ENCODE assay signal across 10 mouse cellular contexts in the genomic region with DNA sequence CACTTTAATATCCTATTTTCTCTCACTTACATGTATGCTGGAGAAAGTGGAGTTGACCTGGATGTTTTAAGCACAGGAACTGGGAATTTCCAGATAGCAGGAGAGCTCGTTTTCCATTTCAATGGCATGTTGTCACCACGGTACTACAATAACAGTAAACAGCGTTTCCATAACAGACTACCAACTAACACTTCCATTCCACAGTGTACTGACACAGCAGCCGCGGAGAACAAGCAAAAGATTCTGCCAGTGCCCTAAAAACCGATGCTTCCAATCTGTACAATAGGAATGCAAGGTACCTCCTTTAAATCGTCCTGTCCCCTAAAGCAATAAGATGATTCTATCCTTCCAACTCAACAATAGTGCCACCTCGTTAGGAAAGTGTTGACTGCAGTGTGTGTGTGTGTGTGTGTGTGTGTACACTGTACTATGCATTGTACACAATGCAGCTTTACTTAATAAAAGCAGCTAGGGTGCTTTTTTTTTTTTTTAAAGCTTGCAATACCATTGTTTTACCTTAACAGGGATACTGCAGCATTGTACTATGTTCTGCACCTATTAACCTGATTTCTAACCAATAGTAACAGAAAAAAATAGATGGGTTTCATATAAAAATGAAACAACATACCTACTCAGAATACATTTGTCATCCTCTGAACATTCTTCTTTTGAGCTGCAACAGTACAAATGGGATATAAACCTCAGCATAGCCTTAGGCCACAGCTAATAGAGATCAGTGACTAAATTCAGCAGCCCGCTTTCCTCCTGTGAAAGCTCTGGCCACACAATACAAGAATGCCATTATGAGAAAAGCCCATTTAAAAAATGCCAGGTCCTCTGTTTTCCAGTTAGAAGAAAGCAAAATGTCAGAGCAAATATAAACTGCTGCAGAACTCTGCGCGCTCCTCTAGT.
DNase-seq lines count a peak whose midpoint lies in the region; ATAC-seq lines count a peak whose summit lies in the region.
"Had no signal": no experiment of that assay in that cellular context is flagged by ENCODE, and none has a peak within 500 bp of the region (broad histone marks: within the 10 kb centered on the region; RNA-seq: fewer than 3 reads in every experiment).

No protein-coding gene starts in this region.

- no peak for ATAC-seq in heart, embryonic 16.5 days (replicated peaks; ENCODE audit: extremely low read depth, insufficient read depth, low FRiP score)
- no peak for ATAC-seq in hindbrain, embryonic 11.5 days (ENCODE audit: low FRiP score)
- peak; percentile 56 for ATAC-seq in neural tube, embryonic 12.5 days (ENCODE audit: low FRiP score, low read depth)
- ATAC-seq in granulocyte monocyte progenitor cell, adult 5-6 weeks (replicated peaks; ENCODE audit: poor library complexity, severe bottlenecking): no peak

- 52% methylated on average over 11 of the region's 11 CpGs for WGBS in heart, embryonic 16.5 days
- WGBS in forebrain, embryonic 10.5 days: 32% methylated on average over 11 of the region's 11 CpGs
- WGBS in hindbrain, embryonic 11.5 days: 58% methylated on average over 11 of the region's 11 CpGs
- WGBS in neural tube, embryonic 12.5 days: 46% methylated on average over 11 of the region's 11 CpGs

- no peaks in the 10 kb centered on the region for H3K27me3 ChIP-seq in heart, embryonic 16.5 days (ENCODE audit: control insufficient read depth, insufficient read depth, low read length)
- no peaks in the 10 kb centered on the region for H3K27me3 ChIP-seq in forebrain, embryonic 10.5 days (ENCODE audit: poor library complexity, severe bottlenecking)
- H3K27me3 ChIP-seq in hindbrain, embryonic 11.5 days (ENCODE audit: control insufficient read depth, insufficient read depth, low read length): no peaks in the 10 kb centered on the region
- H3K27me3 ChIP-seq in neural tube, embryonic 12.5 days (replicated peaks): no peaks in the 10 kb centered on the region

- H3K9ac ChIP-seq in heart, embryonic 16.5 days (ENCODE audit: low read length): no peak overlapping the region; the same call in 1 of the 2 replicates
- no peak overlapping the region for H3K9ac ChIP-seq in hindbrain, embryonic 11.5 days (ENCODE audit: low read depth, low read length)
- H3K9ac ChIP-seq in neural tube, embryonic 12.5 days: no peak overlapping the region
- H3K9ac ChIP-seq: liver, embryonic 14.5 days had no signal

- peak overlapping the region; percentile 52 for H3K4me2 ChIP-seq in heart, embryonic 16.5 days (ENCODE audit: low read depth, low read length)
- no peak overlapping the region for H3K4me2 ChIP-seq in hindbrain, embryonic 11.5 days (replicated peaks; ENCODE audit: low read depth, low read length)
- peak overlapping the region; percentile 47 for H3K4me2 ChIP-seq in neural tube, embryonic 12.5 days (replicated peaks)

- peak overlapping the region; percentile 33 for H3K4me3 ChIP-seq in heart, embryonic 16.5 days (ENCODE audit: low read length)
- peak overlapping the region; percentile 37 for H3K4me3 ChIP-seq in forebrain, embryonic 10.5 days
- H3K4me3 ChIP-seq in hindbrain, embryonic 11.5 days (ENCODE audit: low read depth, low read length): peak overlapping the region; percentile 13; the same call in 1 of the 2 replicates
- H3K4me3 ChIP-seq in neural tube, embryonic 12.5 days: 0 out of 2 replicates have a peak overlapping the region, but pooled peaks have one; percentile 5

- no peaks in the 10 kb centered on the region for H3K9me3 ChIP-seq in heart, embryonic 16.5 days (replicated peaks; ENCODE audit: control insufficient read depth, low read length)
- no peaks in the 10 kb centered on the region for H3K9me3 ChIP-seq in forebrain, embryonic 10.5 days
- no peaks in the 10 kb centered on the region for H3K9me3 ChIP-seq in hindbrain, embryonic 11.5 days (ENCODE audit: control insufficient read depth, low read length)
- H3K9me3 ChIP-seq in neural tube, embryonic 12.5 days: no peaks in the 10 kb centered on the region

- no peaks in the 10 kb centered on the region for H3K4me1 ChIP-seq in heart, embryonic 16.5 days (ENCODE audit: control insufficient read depth, insufficient read depth, low read length)
- peaks cover 10% of the 10 kb centered on the region for H3K4me1 ChIP-seq in forebrain, embryonic 10.5 days
- no peaks in the 10 kb centered on the region for H3K4me1 ChIP-seq in hindbrain, embryonic 11.5 days (replicated peaks; ENCODE audit: control insufficient read depth, insufficient read depth, low read length)
- no peaks in the 10 kb centered on the region for H3K4me1 ChIP-seq in neural tube, embryonic 12.5 days

- no peaks in the 10 kb centered on the region for H3K36me3 ChIP-seq in heart, embryonic 16.5 days (ENCODE audit: control insufficient read depth, insufficient read depth)
- H3K36me3 ChIP-seq in forebrain, embryonic 10.5 days (replicated peaks): no peaks in the 10 kb centered on the region
- no peaks in the 10 kb centered on the region for H3K36me3 ChIP-seq in hindbrain, embryonic 11.5 days (ENCODE audit: control insufficient read depth, insufficient read depth, low read length)
- no peaks in the 10 kb centered on the region for H3K36me3 ChIP-seq in neural tube, embryonic 12.5 days

- H3K27ac ChIP-seq in heart, embryonic 16.5 days (ENCODE audit: low read length): peak overlapping the region; percentile 18; the same call in 1 of the 2 replicates
- peak overlapping the region; percentile 30 for H3K27ac ChIP-seq in forebrain, embryonic 10.5 days
- H3K27ac ChIP-seq in hindbrain, embryonic 11.5 days (ENCODE audit: low read depth, low read length): peak overlapping the region; percentile 36; the same call in 1 of the 2 replicates
- no peak overlapping the region; the same call in 1 of the 2 replicates for H3K27ac ChIP-seq in neural tube, embryonic 12.5 days
- H3K27ac ChIP-seq: liver, embryonic 14.5 days had no signal

- no peak for DNase-seq in heart, adult 8-10 months (ENCODE audit: low spot score)
- DNase-seq in forebrain, embryonic 10.5 days (ENCODE audit: extremely low spot score, low spot score): no peak
- DNase-seq in hindbrain, embryonic 11.5 days (ENCODE audit: low spot score): peak; percentile 2
- DNase-seq in adrenal gland, postnatal 36 days: no peak
- DNase-seq: adrenal gland, postnatal 10 days; kidney, adult 18-20 months had no signal
